Comparison of ENCODE assay signal across 22 mouse cellular contexts in genomic region chr1:19236051-19236450, GRCm38 (mm10). TPM values are rescaled to one million over a fixed set of nuclear protein-coding genes. Genes with fewer than 3 reads are reported as not detected.
A peak's percentile ranks its signal among the peaks of the same experiment; 100 is the strongest.
DNase-seq lines count a peak whose midpoint lies in the region; ATAC-seq and TF ChIP-seq lines count a peak whose summit lies in the region.
"Had no signal": no experiment of that assay in that cellular context is flagged by ENCODE, and none has a peak within 500 bp of the region (broad histone marks: within the 10 kb centered on the region; RNA-seq: fewer than 3 reads in every experiment).

No protein-coding gene starts in this region.

- no peaks in the 10 kb centered on the region for H3K4me1 ChIP-seq in kidney, adult 2 months (ENCODE audit: control insufficient read depth, insufficient read depth, low read length)
- 0 out of 2 replicates have a peak, but pooled peaks cover 4% of the 10 kb centered on the region for H3K4me1 ChIP-seq in kidney, embryonic 14.5 days (ENCODE audit: control insufficient read depth, insufficient read depth, low read length)
- H3K4me1 ChIP-seq in embryonic facial prominence, embryonic 15.5 days, result peaks cover 17% of the 10 kb centered on the region
- peaks cover 6% of the 10 kb centered on the region; the same call in 1 of the 2 replicates for H3K4me1 ChIP-seq in midbrain, embryonic 15.5 days
- H3K4me1 ChIP-seq in neural tube, embryonic 15.5 days, result peaks cover 9% of the 10 kb centered on the region
- H3K4me1 ChIP-seq in hindbrain, embryonic 16.5 days (ENCODE audit: control insufficient read depth, insufficient read depth, low read depth, low read length), result no peaks in the 10 kb centered on the region; the same call in 1 of the 2 replicates

- no peak for ATAC-seq in kidney, embryonic 14.5 days (ENCODE audit: low FRiP score, low TSS enrichment)
- ATAC-seq in embryonic facial prominence, embryonic 15.5 days (ENCODE audit: insufficient number of reproducible peaks, low FRiP score, low TSS enrichment, low read depth), result no peak
- ATAC-seq in midbrain, embryonic 15.5 days (replicated peaks), result no peak
- ATAC-seq in neural tube, embryonic 15.5 days (ENCODE audit: low FRiP score), result no peak
- ATAC-seq in hindbrain, embryonic 16.5 days, result no peak
- ATAC-seq: CD4-positive, CD25-positive, alpha-beta regulatory T cell, adult 4 months; forebrain, embryonic 16.5 days had no signal

- TF ChIP-seq CTCF in kidney, adult 2 months (conservative IDR thresholded peaks at IDR 0.05; ENCODE audit: insufficient read depth, insufficient read length, low read depth, low read length), result no peak

- H3K27ac ChIP-seq in kidney, adult 2 months (ENCODE audit: insufficient read depth, low read depth, low read length), result 0 out of 2 replicates have a peak overlapping the region, but pooled peaks have one; percentile 62
- no peak overlapping the region for H3K27ac ChIP-seq in kidney, embryonic 14.5 days (ENCODE audit: low read depth, low read length)
- H3K27ac ChIP-seq in embryonic facial prominence, embryonic 15.5 days (replicated peaks), result peak overlapping the region; percentile 55
- peak overlapping the region; percentile 45 for H3K27ac ChIP-seq in midbrain, embryonic 15.5 days
- H3K27ac ChIP-seq in neural tube, embryonic 15.5 days (replicated peaks), result no peak overlapping the region
- H3K27ac ChIP-seq in hindbrain, embryonic 16.5 days (ENCODE audit: low read depth, low read length), result no peak overlapping the region
- H3K27ac ChIP-seq: forebrain, embryonic 12.5 days; heart, adult 2 months; heart, embryonic 15.5 days had no signal

- H3K9ac ChIP-seq in kidney, embryonic 14.5 days (ENCODE audit: low read depth, low read length), result no peak overlapping the region
- no peak overlapping the region for H3K9ac ChIP-seq in embryonic facial prominence, embryonic 15.5 days
- H3K9ac ChIP-seq in midbrain, embryonic 15.5 days, result no peak overlapping the region
- no peak overlapping the region for H3K9ac ChIP-seq in neural tube, embryonic 15.5 days (replicated peaks)
- H3K9ac ChIP-seq in hindbrain, embryonic 16.5 days (ENCODE audit: low read depth, low read length), result no peak overlapping the region
- H3K9ac ChIP-seq: forebrain, embryonic 12.5 days; heart, embryonic 15.5 days had no signal

- no peak overlapping the region for H3K4me2 ChIP-seq in kidney, embryonic 14.5 days (replicated peaks; ENCODE audit: low read depth, low read length)
- no peak overlapping the region for H3K4me2 ChIP-seq in embryonic facial prominence, embryonic 15.5 days (replicated peaks)
- H3K4me2 ChIP-seq in midbrain, embryonic 15.5 days, result no peak overlapping the region
- no peak overlapping the region for H3K4me2 ChIP-seq in neural tube, embryonic 15.5 days
- no peak overlapping the region for H3K4me2 ChIP-seq in hindbrain, embryonic 16.5 days (ENCODE audit: low read length)
- H3K4me2 ChIP-seq: forebrain, embryonic 12.5 days; heart, embryonic 11.5 days; heart, embryonic 15.5 days had no signal

- WGBS in kidney, adult 2 months, result 15% methylated on average over 5 of the region's 5 CpGs
- 8% methylated on average over 5 of the region's 5 CpGs for WGBS in kidney, embryonic 14.5 days
- WGBS in embryonic facial prominence, embryonic 15.5 days, result 25% methylated on average over 5 of the region's 5 CpGs
- 1% methylated on average over 5 of the region's 5 CpGs for WGBS in midbrain, embryonic 15.5 days
- WGBS in neural tube, embryonic 15.5 days, result 11% methylated on average over 5 of the region's 5 CpGs
- WGBS in hindbrain, embryonic 16.5 days, result 8% methylated on average over 5 of the region's 5 CpGs

- H3K4me3 ChIP-seq in kidney, adult 2 months (ENCODE audit: insufficient read depth, low read depth, low read length), result no peak overlapping the region
- no peak overlapping the region for H3K4me3 ChIP-seq in kidney, embryonic 14.5 days (ENCODE audit: low read length)
- H3K4me3 ChIP-seq in embryonic facial prominence, embryonic 15.5 days (replicated peaks), result no peak overlapping the region
- no peak overlapping the region for H3K4me3 ChIP-seq in midbrain, embryonic 15.5 days
- no peak overlapping the region for H3K4me3 ChIP-seq in neural tube, embryonic 15.5 days (replicated peaks)
- H3K4me3 ChIP-seq in hindbrain, embryonic 16.5 days (ENCODE audit: low read length), result no peak overlapping the region
- H3K4me3 ChIP-seq: forebrain, embryonic 12.5 days; heart, adult 2 months; heart, embryonic 15.5 days had no signal

- H3K36me3 ChIP-seq in kidney, adult 2 months (ENCODE audit: control insufficient read depth, insufficient read depth, low read length), result no peaks in the 10 kb centered on the region; the same call in 1 of the 2 replicates
- H3K36me3 ChIP-seq in kidney, embryonic 14.5 days (ENCODE audit: control insufficient read depth, insufficient read depth, low read length), result no peaks in the 10 kb centered on the region
- H3K36me3 ChIP-seq in embryonic facial prominence, embryonic 15.5 days, result no peaks in the 10 kb centered on the region
- no peaks in the 10 kb centered on the region for H3K36me3 ChIP-seq in midbrain, embryonic 15.5 days (replicated peaks)
- H3K36me3 ChIP-seq in neural tube, embryonic 15.5 days, result no peaks in the 10 kb centered on the region
- H3K36me3 ChIP-seq in hindbrain, embryonic 16.5 days (ENCODE audit: control insufficient read depth, insufficient read depth, low read length), result no peaks in the 10 kb centered on the region
- H3K36me3 ChIP-seq: forebrain, embryonic 12.5 days; G1E; heart, embryonic 15.5 days had no signal

- TF ChIP-seq POLR2A in kidney, adult 2 months (IDR thresholded peaks at IDR 0.05; ENCODE audit: low read depth, low read length), result no peak

- DNase-seq in embryo, embryonic 10.5 days (ENCODE audit: low spot score), result peak; percentile 38
- no peak for DNase-seq in embryo, embryonic 9.5 days (ENCODE audit: extremely low spot score)
- no peak for DNase-seq in kidney, adult 2 months
- DNase-seq: adrenal gland, adult 8-10 months; adrenal gland, postnatal 36 days; B cell, adult 2 months; cerebellum, adult 2 months; cerebellum, postnatal 10 days; gastrocnemius, postnatal 10 days; heart, adult 2 months; heart, postnatal 14 days had no signal

- no peaks in the 10 kb centered on the region for H3K9me3 ChIP-seq in kidney, embryonic 14.5 days (ENCODE audit: control insufficient read depth, low read length)
- no peaks in the 10 kb centered on the region for H3K9me3 ChIP-seq in embryonic facial prominence, embryonic 15.5 days (replicated peaks)
- no peaks in the 10 kb centered on the region for H3K9me3 ChIP-seq in midbrain, embryonic 15.5 days
- no peaks in the 10 kb centered on the region for H3K9me3 ChIP-seq in neural tube, embryonic 15.5 days (replicated peaks)
- no peaks in the 10 kb centered on the region for H3K9me3 ChIP-seq in hindbrain, embryonic 16.5 days (ENCODE audit: control insufficient read depth, low read length)
- H3K9me3 ChIP-seq: forebrain, embryonic 12.5 days; heart, embryonic 15.5 days had no signal

- peaks cover 3% of the 10 kb centered on the region for H3K27me3 ChIP-seq in kidney, adult 2 months (replicated peaks; ENCODE audit: control insufficient read depth, insufficient read depth, low read length)
- peaks cover 86% of the 10 kb centered on the region for H3K27me3 ChIP-seq in kidney, embryonic 14.5 days (ENCODE audit: control insufficient read depth, insufficient read depth, low read length)
- peaks cover 70% of the 10 kb centered on the region for H3K27me3 ChIP-seq in embryonic facial prominence, embryonic 15.5 days
- peaks cover 76% of the 10 kb centered on the region for H3K27me3 ChIP-seq in midbrain, embryonic 15.5 days (replicated peaks)
- H3K27me3 ChIP-seq in neural tube, embryonic 15.5 days (replicated peaks), result peaks cover 76% of the 10 kb centered on the region
- peaks cover 55% of the 10 kb centered on the region for H3K27me3 ChIP-seq in hindbrain, embryonic 16.5 days (replicated peaks; ENCODE audit: control insufficient read depth, insufficient read depth, low read length)

RNA-seq across cellular contexts. Expression of gene Tfap2b, which starts 27.3 kb away (rescaled TPM):
- polyA plus RNA-seq in kidney, adult 2 months (2012; rRNA removed), result 36.0 and 44.2 TPM in 2 replicates
- 41.1 and 41.8 TPM in 2 replicates for polyA plus RNA-seq in kidney, embryonic 14.5 days (2014; fragmentation: Nextera tagmentation; extraction: Ambion mirVana)
- 50.3 and 51.9 TPM in 2 replicates for polyA plus RNA-seq in embryonic facial prominence, embryonic 15.5 days (2015; fragmentation: Nextera tagmentation; extraction: Ambion mirVana)
- 239 and 264 TPM in 2 replicates for polyA plus RNA-seq in midbrain, embryonic 15.5 days (2015; fragmentation: Nextera tagmentation; extraction: Ambion mirVana)
- polyA plus RNA-seq in neural tube, embryonic 15.5 days (2015; fragmentation: Nextera tagmentation; extraction: Ambion mirVana), result 29.5 and 46.0 TPM in 2 replicates
- 40.1 and 64.0 TPM in 2 replicates for polyA plus RNA-seq in hindbrain, embryonic 16.5 days (2015; fragmentation: Nextera tagmentation; extraction: Ambion mirVana)
- polyA plus RNA-seq: G1E had no signal

Comparison
In these comparisons a context has a peak if more than half of its experiments do, and no peak if none do; other contexts are left out.
1. H3K27ac ChIP-seq: peak in kidney, adult 2 months (single experiment), embryonic facial prominence, embryonic 15.5 days (single experiment) and midbrain, embryonic 15.5 days (single experiment); none in kidney, embryonic 14.5 days (single experiment), neural tube, embryonic 15.5 days (single experiment) and hindbrain, embryonic 16.5 days (single experiment).